Mouse (Mus musculus) heart, embryonic 16.5 days (tissue): ENCODE results near the gene Spag7. TPM values are rescaled to one million over a fixed set of nuclear protein-coding genes. Genes with fewer than 3 reads are reported as not detected.

ENCODE experiments used
- ATAC-seq: fragments of 200-750 bp; cut with Nextera tagmentation; replicated peaks from 2 replicates; pipeline ENCODE4 v1.8.0; 2017; ENCODE audit warnings: moderate number of reproducible peaks; ENCODE audit not compliant: insufficient read depth, low FRiP score; ENCODE audit errors: extremely low read depth
- H3K27ac ChIP-seq: fragments of 300-500 bp; sonication (generic); 2 replicates; pipeline ENCODE4 v1.5.1; 2014; ENCODE audit warnings: mild to moderate bottlenecking, low read length, control low read depth, moderate library complexity
- H3K27me3 ChIP-seq: fragments of 300-500 bp; sonication (generic); 2 replicates; pipeline ENCODE4 v1.6.1; 2014; ENCODE audit warnings: low read length, mixed read lengths; ENCODE audit not compliant: control insufficient read depth, insufficient read depth
- H3K36me3 ChIP-seq: fragments of 300-500 bp; sonication (generic); 2 replicates; pipeline ENCODE4 v1.6.1; 2014; ENCODE audit not compliant: control insufficient read depth, insufficient read depth
- H3K4me1 ChIP-seq: fragments of 300-500 bp; sonication (generic); 2 replicates; pipeline ENCODE4 v1.6.1; 2014; ENCODE audit warnings: low read length, mixed read lengths; ENCODE audit not compliant: control insufficient read depth, insufficient read depth
- H3K4me2 ChIP-seq: fragments of 300-500 bp; sonication (generic); 2 replicates; pipeline ENCODE4 v1.6.1; 2014; ENCODE audit warnings: low read depth, mild to moderate bottlenecking, control low read depth, low read length
- H3K4me3 ChIP-seq: fragments of 300-500 bp; sonication (generic); 2 replicates; pipeline ENCODE4 v1.5.1; 2014; ENCODE audit warnings: mild to moderate bottlenecking, control low read depth, low read length
- H3K9ac ChIP-seq: fragments of 300-500 bp; sonication (generic); 2 replicates; pipeline ENCODE4 v1.6.1; 2014; ENCODE audit warnings: low read length, control low read depth
- H3K9me3 ChIP-seq: fragments of 300-500 bp; sonication (generic); replicated peaks from 2 replicates; pipeline ENCODE4 v1.6.1; 2016; ENCODE audit warnings: low read length; ENCODE audit not compliant: control insufficient read depth
- WGBS: fragments of 180-500 bp; shearing (Covaris S2); extraction: QIAGEN DNeasy Blood & Tissue Kit; methylation state at CpG from one replicate; pipeline ENCODE4 v1.1.7; 2014; 5-methylcytosine and 5-hydroxymethylcytosine counted together
- polyA plus RNA-seq: library from polyadenylated mRNA; unstranded; fragments of >200 nt; fragmentation: Nextera tagmentation; extraction: Ambion mirVana; gene quantifications from 2 replicates; pipeline ENCODE4 v1.2.1, GENCODE M21; 2015

Gene Spag7
- polyA plus RNA-seq, 1 experiment from 2014 or later: 186 TPM

- Histone ChIP-seq H3K4me2 (peak overlapping the region; percentile 92), H3K4me1 (peaks cover 36% of the 10 kb centered on the region), H3K27ac (peak overlapping the region; percentile 96), H3K4me3 (peak overlapping the region; percentile 74), H3K27me3 (no peaks in the 10 kb centered on the region), H3K9me3 (no peaks in the 10 kb centered on the region), H3K9ac (peak overlapping the region; percentile 78), H3K36me3 (peaks cover 19% of the 10 kb centered on the region)
- peak; percentile 66 for ATAC-seq
- 9% methylated on average over 16 of the region's 16 CpGs for whole genome bisulfite sequencing
Measured at GRCm38 (mm10) chr11:70656456-70656927, 12.7 kb downstream of the Spag7 start.

- Histone ChIP-seq H3K36me3 (peaks cover 25% of the 10 kb centered on the region), H3K9ac (peak overlapping the region; percentile 78), H3K9me3 (no peaks in the 10 kb centered on the region), H3K27ac (peak overlapping the region; percentile 96), H3K27me3 (no peaks in the 10 kb centered on the region), H3K4me2 (peak overlapping the region; percentile 92), H3K4me1 (peaks cover 40% of the 10 kb centered on the region), H3K4me3 (peak overlapping the region; percentile 74)
- ATAC-seq: 0 out of 2 replicates have a peak, but pooled peaks have one; percentile 5
- under 1% methylated on average over 61 of the region's 61 CpGs for WGBS
Measured at GRCm38 (mm10) chr11:70655571-70656455, 13.4 kb downstream of the Spag7 start.

- Histone ChIP-seq H3K9ac (peak overlapping the region; percentile 78), H3K27ac (peak overlapping the region; percentile 96), H3K27me3 (no peaks in the 10 kb centered on the region), H3K36me3 (peaks cover 27% of the 10 kb centered on the region), H3K9me3 (no peaks in the 10 kb centered on the region), H3K4me2 (peak overlapping the region; percentile 92), H3K4me1 (peaks cover 44% of the 10 kb centered on the region), H3K4me3 (peak overlapping the region; percentile 74)
- ATAC-seq: peak; percentile 55
- WGBS: under 1% methylated on average over 46 of the region's 48 CpGs
Measured at GRCm38 (mm10) chr11:70654923-70655570, 14.2 kb downstream of the Spag7 start.

GRCm38 (mm10) chr11:70654198-70654922 lies 14.9 kb downstream of the Spag7 start, which contains the start of gene Pfn1:
TSS of gene Pfn1 (minus strand) at chr11:70654644.
- Histone ChIP-seq H3K36me3 (peaks cover 32% of the 10 kb centered on the region), H3K4me2 (peak within 1 kb of the TSS; percentile 92), H3K27ac (peak within 1 kb of the TSS; percentile 96), H3K9ac (peak within 1 kb of the TSS; percentile 91), H3K4me1 (peaks cover 42% of the 10 kb centered on the region), H3K27me3 (no peaks in the 10 kb centered on the region), H3K9me3 (no peaks in the 10 kb centered on the region), H3K4me3 (peak within 1 kb of the TSS; percentile 74)
- ATAC-seq: peak; percentile 30
- 0% methylated on average over 59 of the region's 61 CpGs for WGBS

- H3K36me3 ChIP-seq: peaks cover 38% of the 10 kb centered on the region
- peak overlapping the region; percentile 74 for H3K4me3 ChIP-seq
- peak overlapping the region; percentile 92 for H3K4me2 ChIP-seq
- no peaks in the 10 kb centered on the region for H3K27me3 ChIP-seq
- peak overlapping the region; percentile 96 for H3K27ac ChIP-seq
- WGBS: under 1% methylated on average over 63 of the region's 63 CpGs
- H3K9ac ChIP-seq: peak overlapping the region; percentile 91
- H3K4me1 ChIP-seq: peaks cover 42% of the 10 kb centered on the region
- ATAC-seq: peak; percentile 19; the same call in 1 of the 2 replicates
- H3K9me3 ChIP-seq: no peaks in the 10 kb centered on the region
Measured at GRCm38 (mm10) chr11:70653345-70654197, 15.6 kb downstream of the Spag7 start.

- WGBS: 42% methylated on average over 6 of the region's 6 CpGs
Measured at GRCm38 (mm10) chr11:70652884-70653344, 16.3 kb downstream of the Spag7 start.

GRCm38 (mm10) chr11:70652029-70652883 lies 17.0 kb downstream of the Spag7 start:
- Histone ChIP-seq H3K27me3 (no peaks in the 10 kb centered on the region), H3K9ac (peak overlapping the region; percentile 91), H3K36me3 (peaks cover 40% of the 10 kb centered on the region), H3K4me3 (peak overlapping the region; percentile 74), H3K27ac (peak overlapping the region; percentile 96), H3K9me3 (no peaks in the 10 kb centered on the region), H3K4me2 (peak overlapping the region; percentile 92), H3K4me1 (peaks cover 43% of the 10 kb centered on the region)
- no peak for ATAC-seq
- WGBS: 51% methylated on average over 12 of the region's 12 CpGs

More at GRCm38 (mm10) chr11:70652884-70653344, 16.3 kb downstream of the Spag7 start:
- peak overlapping the region; percentile 91 for H3K9ac ChIP-seq
- H3K4me2 ChIP-seq: peak overlapping the region; percentile 92
- no peaks in the 10 kb centered on the region for H3K9me3 ChIP-seq
- peak overlapping the region; percentile 74 for H3K4me3 ChIP-seq
- H3K27ac ChIP-seq: peak overlapping the region; percentile 96
- H3K4me1 ChIP-seq: peaks cover 43% of the 10 kb centered on the region
- no peaks in the 10 kb centered on the region for H3K27me3 ChIP-seq
- ATAC-seq: no peak
- peaks cover 40% of the 10 kb centered on the region for H3K36me3 ChIP-seq
